Mouse (Mus musculus): ENCODE measurements around the gene Wdr20. TPM values are rescaled to one million over a fixed set of nuclear protein-coding genes. Genes with fewer than 3 reads are reported as not detected.

The Wdr20 gene
- polyA plus RNA-seq, 1 experiment from 2014 or later = 21.6 TPM

DNA sequence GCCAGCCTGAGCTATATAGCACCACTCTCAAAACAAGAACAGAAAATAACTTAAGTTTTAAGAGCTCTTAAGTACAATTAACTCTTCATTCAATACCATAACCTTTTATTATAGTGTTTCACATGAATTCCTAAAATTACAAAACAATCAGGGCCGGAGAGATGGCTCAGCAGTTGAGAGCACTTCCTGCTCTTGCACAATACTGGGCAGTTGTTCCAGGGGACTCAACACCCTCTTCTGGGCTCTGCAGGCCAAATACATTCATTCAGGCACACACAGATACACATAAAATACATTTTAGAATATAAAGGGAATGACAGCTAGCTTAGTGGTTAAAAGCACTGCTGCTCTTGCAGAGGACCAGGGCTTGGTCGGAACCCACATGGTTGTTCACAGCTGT, 79.1 kb downstream of the Wdr20 start:
- Histone ChIP-seq H3K36me3 (ENCODE audit: control insufficient read depth, insufficient read depth, low read length) (peaks cover 2% of the 10 kb centered on the region), H3K9ac (ENCODE audit: low read length) (no peak overlapping the region), H3K27me3 (ENCODE audit: control insufficient read depth, insufficient read depth, low read length) (no peaks in the 10 kb centered on the region), H3K27ac (replicated peaks; ENCODE audit: low read depth, low read length) (no peak overlapping the region), H3K9me3 (ENCODE audit: control insufficient read depth, low read length) (no peaks in the 10 kb centered on the region), H3K4me2 (ENCODE audit: low read depth, severe bottlenecking) (no peak overlapping the region), H3K4me3 (ENCODE audit: low read depth, low read length) (no peak overlapping the region), H3K4me1 (ENCODE audit: control insufficient read depth, insufficient read depth, low read length) (no peaks in the 10 kb centered on the region)
- 92% methylated on average over 2 of the region's 2 CpGs for WGBS
- DNase-seq (ENCODE audit: low spot score) (no peak), ATAC-seq (ENCODE audit: insufficient number of reproducible peaks, low FRiP score, low TSS enrichment, low read depth) (no peak)

DNA sequence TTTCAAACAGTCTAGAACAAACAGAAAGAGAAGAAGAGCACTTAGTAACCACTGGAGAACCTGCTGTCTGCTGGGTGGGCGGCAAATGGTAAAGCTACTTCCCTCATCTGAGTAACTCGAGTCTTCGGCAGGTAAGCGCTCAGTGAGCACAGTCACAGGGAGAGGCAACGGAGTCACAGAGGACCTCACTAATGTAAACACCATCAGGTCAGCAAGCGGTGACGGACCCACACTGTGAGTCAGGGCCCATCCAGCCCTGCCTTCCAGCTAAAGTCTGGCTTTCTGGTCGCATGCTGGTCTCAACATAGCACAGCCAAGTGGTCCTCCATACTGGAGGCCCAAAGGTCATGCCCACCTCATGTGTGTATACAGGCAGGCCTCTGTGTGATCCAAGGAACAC, 81.6 kb downstream of the Wdr20 start:
- no peak for ATAC-seq (ENCODE audit: insufficient number of reproducible peaks, low FRiP score, low TSS enrichment, low read depth)
- Histone ChIP-seq H3K4me1 (ENCODE audit: control insufficient read depth, insufficient read depth, low read length) (no peaks in the 10 kb centered on the region), H3K9me3 (ENCODE audit: control insufficient read depth, low read length) (no peaks in the 10 kb centered on the region), H3K36me3 (ENCODE audit: control insufficient read depth, insufficient read depth, low read length) (no peaks in the 10 kb centered on the region; the same call in 1 of the 2 replicates), H3K9ac (ENCODE audit: low read length) (no peak overlapping the region), H3K4me2 (ENCODE audit: low read depth, severe bottlenecking) (no peak overlapping the region), H3K27me3 (ENCODE audit: control insufficient read depth, insufficient read depth, low read length) (no peaks in the 10 kb centered on the region), H3K27ac (replicated peaks; ENCODE audit: low read depth, low read length) (no peak overlapping the region), H3K4me3 (ENCODE audit: low read depth, low read length) (no peak overlapping the region)
- no peak for DNase-seq (ENCODE audit: low spot score)
- WGBS = 71% methylated on average over 8 of the region's 8 CpGs

DNA sequence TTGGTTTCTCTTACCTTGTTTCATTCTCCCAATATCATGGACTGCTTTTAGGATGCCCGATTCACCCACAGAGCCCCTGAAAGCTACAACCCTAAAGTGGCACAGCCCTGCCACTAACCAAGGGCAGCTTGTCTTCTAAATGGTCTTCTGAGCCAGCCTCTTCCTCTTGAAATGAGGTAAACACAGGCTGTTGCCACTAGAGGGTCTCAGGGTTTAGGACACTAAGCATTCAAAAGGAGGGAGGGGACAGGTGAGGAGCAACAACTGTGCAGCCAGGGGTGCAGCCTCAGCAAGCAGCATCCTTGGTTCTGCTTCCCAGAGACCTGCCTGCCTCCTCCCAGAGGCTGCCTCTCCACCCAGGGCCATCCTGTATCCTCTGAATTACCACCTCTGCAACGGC, 84.0 kb downstream of the Wdr20 start:
- DNase-seq (ENCODE audit: low spot score) (no peak), ATAC-seq (ENCODE audit: insufficient number of reproducible peaks, low FRiP score, low TSS enrichment, low read depth) (no peak)
- no peaks in the 10 kb centered on the region for H3K27me3 ChIP-seq (ENCODE audit: control insufficient read depth, insufficient read depth, low read length)
- no peak overlapping the region for H3K4me2 ChIP-seq (ENCODE audit: low read depth, severe bottlenecking)
- no peak overlapping the region for H3K27ac ChIP-seq (replicated peaks; ENCODE audit: low read depth, low read length)
- no peak overlapping the region for H3K4me3 ChIP-seq (ENCODE audit: low read depth, low read length)
- no peak overlapping the region for H3K9ac ChIP-seq (ENCODE audit: low read length)
- no peaks in the 10 kb centered on the region for H3K9me3 ChIP-seq (ENCODE audit: control insufficient read depth, low read length)
- no peaks in the 10 kb centered on the region for H3K4me1 ChIP-seq (ENCODE audit: control insufficient read depth, insufficient read depth, low read length)
- 82% methylated on average over 2 of the region's 2 CpGs for WGBS
- no peaks in the 10 kb centered on the region; the same call in 1 of the 2 replicates for H3K36me3 ChIP-seq (ENCODE audit: control insufficient read depth, insufficient read depth, low read length)

DNA sequence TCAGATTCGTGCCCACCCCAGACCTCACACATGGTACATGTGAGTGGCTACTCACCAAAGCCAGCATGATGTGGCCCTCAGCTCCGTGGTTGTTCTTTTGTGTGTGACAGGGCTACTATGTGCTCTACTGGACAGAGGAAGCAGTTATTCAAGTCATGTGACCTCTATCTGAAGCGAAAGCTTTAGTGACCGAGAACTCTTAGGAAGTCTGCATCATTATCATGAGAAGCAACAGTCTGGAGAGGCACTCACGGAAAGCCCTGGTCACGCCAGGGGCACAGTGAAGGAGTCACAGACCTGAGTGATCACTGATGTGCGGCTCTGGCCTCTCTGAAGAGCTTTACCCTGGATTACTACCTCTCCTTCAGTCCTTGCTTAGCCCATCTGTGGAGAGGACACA, 84.6 kb downstream of the Wdr20 start:
- no peaks in the 10 kb centered on the region for H3K9me3 ChIP-seq (ENCODE audit: control insufficient read depth, low read length)
- H3K4me1 ChIP-seq (ENCODE audit: control insufficient read depth, insufficient read depth, low read length) = no peaks in the 10 kb centered on the region
- H3K9ac ChIP-seq (ENCODE audit: low read length) = no peak overlapping the region
- no peaks in the 10 kb centered on the region for H3K27me3 ChIP-seq (ENCODE audit: control insufficient read depth, insufficient read depth, low read length)
- no peak for ATAC-seq (ENCODE audit: insufficient number of reproducible peaks, low FRiP score, low TSS enrichment, low read depth)
- no peak overlapping the region for H3K4me2 ChIP-seq (ENCODE audit: low read depth, severe bottlenecking)
- H3K27ac ChIP-seq (replicated peaks; ENCODE audit: low read depth, low read length) = no peak overlapping the region
- no peaks in the 10 kb centered on the region; the same call in 1 of the 2 replicates for H3K36me3 ChIP-seq (ENCODE audit: control insufficient read depth, insufficient read depth, low read length)
- 92% methylated on average over 7 of the region's 7 CpGs for WGBS
- no peak for DNase-seq (ENCODE audit: low spot score)
- H3K4me3 ChIP-seq (ENCODE audit: low read depth, low read length) = no peak overlapping the region

DNA sequence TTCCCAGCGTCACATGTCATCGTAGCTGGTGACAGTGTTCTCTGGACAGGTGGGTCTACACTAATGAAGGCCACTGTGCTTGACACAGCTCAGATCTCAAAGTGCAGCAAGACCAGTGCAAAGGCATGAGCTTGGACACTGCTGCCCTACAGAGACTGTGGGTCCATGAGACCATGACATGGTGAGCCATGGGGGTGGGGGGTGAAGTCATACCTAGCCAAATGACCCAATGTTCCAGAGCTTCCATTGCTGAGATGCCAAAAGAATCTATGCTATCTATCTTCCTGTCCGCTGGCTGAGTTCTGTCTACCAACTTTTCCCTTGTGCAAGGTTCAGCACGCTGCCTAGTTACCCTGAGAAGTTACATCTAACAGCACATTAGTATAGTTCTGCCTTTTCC, 91.2 kb downstream of the Wdr20 start:
- no peak for ATAC-seq (ENCODE audit: insufficient number of reproducible peaks, low FRiP score, low TSS enrichment, low read depth)
- Histone ChIP-seq H3K27me3 (ENCODE audit: control insufficient read depth, insufficient read depth, low read length) (no peaks in the 10 kb centered on the region), H3K4me2 (ENCODE audit: low read depth, severe bottlenecking) (no peak overlapping the region), H3K4me1 (ENCODE audit: control insufficient read depth, insufficient read depth, low read length) (no peaks in the 10 kb centered on the region), H3K4me3 (ENCODE audit: low read depth, low read length) (no peak overlapping the region), H3K36me3 (ENCODE audit: control insufficient read depth, insufficient read depth, low read length) (no peaks in the 10 kb centered on the region), H3K27ac (replicated peaks; ENCODE audit: low read depth, low read length) (no peak overlapping the region), H3K9me3 (ENCODE audit: control insufficient read depth, low read length) (no peaks in the 10 kb centered on the region), H3K9ac (ENCODE audit: low read length) (no peak overlapping the region)
- no peak for DNase-seq (ENCODE audit: low spot score)
- WGBS = 95% methylated on average over 4 of the region's 4 CpGs

DNA sequence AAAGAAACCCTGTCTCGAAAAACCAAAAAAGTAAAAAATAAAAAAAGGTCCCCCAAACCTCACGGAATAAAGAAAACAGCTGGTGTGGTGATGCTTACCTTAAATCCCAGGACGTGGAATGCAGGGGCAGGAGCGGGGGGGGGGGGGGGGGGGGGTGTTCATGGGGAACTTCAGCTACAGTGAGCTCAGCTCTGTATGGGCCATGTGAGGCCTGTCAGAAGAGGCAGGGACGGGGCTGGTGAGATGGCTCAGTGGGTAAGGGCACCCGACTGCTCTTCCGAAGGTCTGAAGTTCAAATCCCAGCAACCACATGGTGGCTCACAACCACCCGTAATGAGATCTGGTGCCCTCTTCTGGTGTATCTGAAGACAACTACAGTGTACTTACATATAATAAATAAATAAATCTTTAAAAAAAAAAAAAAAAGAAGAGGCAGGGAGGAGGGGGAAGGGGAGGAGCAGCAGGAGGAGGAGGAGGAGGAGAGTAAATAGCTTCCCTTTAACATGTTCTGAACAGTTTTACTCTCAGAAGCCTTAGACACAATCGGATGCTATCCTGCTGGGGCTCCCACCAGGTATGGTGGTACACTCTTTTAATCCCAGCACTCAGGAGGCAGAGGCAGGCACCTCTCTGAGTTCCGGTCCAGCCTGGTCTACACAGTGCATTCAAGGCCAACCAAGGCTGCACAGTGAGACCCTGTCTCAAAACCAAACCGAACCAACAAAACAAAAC, 92.7 kb downstream of the Wdr20 start:
- ATAC-seq (ENCODE audit: insufficient number of reproducible peaks, low FRiP score, low TSS enrichment, low read depth) (no peak), DNase-seq (ENCODE audit: low spot score) (no peak)
- no peak overlapping the region for H3K4me3 ChIP-seq (ENCODE audit: low read depth, low read length)
- H3K9ac ChIP-seq (ENCODE audit: low read length) = no peak overlapping the region
- no peaks in the 10 kb centered on the region for H3K4me1 ChIP-seq (ENCODE audit: control insufficient read depth, insufficient read depth, low read length)
- H3K4me2 ChIP-seq (ENCODE audit: low read depth, severe bottlenecking) = no peak overlapping the region
- WGBS = 85% methylated on average over 9 of the region's 11 CpGs
- H3K27me3 ChIP-seq (ENCODE audit: control insufficient read depth, insufficient read depth, low read length) = no peaks in the 10 kb centered on the region
- no peaks in the 10 kb centered on the region for H3K9me3 ChIP-seq (ENCODE audit: control insufficient read depth, low read length)
- no peak overlapping the region for H3K27ac ChIP-seq (replicated peaks; ENCODE audit: low read depth, low read length)
- H3K36me3 ChIP-seq (ENCODE audit: control insufficient read depth, insufficient read depth, low read length) = no peaks in the 10 kb centered on the region

DNA sequence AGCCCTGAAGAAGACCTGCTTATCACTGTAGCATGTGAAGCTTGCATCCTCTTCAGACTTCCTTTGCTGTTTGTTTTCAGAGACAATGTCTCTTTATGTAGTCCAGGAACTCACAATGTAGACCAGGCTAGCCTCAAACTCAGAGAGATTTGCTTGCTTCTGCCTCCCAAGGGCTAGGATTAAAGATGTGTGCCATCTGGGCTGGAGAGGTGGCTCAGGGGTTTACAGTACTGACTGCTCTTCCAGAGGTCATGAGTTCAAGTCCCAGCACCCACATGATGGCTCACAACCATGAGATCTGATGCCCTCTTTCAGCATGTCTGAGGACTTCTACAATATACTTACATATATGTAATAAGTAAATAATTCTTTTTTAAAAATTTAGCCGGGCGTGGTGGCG, 97.4 kb downstream of the Wdr20 start:
- no peak overlapping the region for H3K9ac ChIP-seq (ENCODE audit: low read length)
- 0 out of 2 replicates have a peak, but pooled peaks cover 5% of the 10 kb centered on the region for H3K4me1 ChIP-seq (ENCODE audit: control insufficient read depth, insufficient read depth, low read length)
- H3K4me2 ChIP-seq (ENCODE audit: low read depth, severe bottlenecking) = no peak overlapping the region
- ATAC-seq (ENCODE audit: insufficient number of reproducible peaks, low FRiP score, low TSS enrichment, low read depth) (no peak), DNase-seq (ENCODE audit: low spot score) (no peak)
- no peaks in the 10 kb centered on the region for H3K27me3 ChIP-seq (ENCODE audit: control insufficient read depth, insufficient read depth, low read length)
- H3K9me3 ChIP-seq (ENCODE audit: control insufficient read depth, low read length) = no peaks in the 10 kb centered on the region
- WGBS = 89% methylated on average over 3 of the region's 3 CpGs
- H3K27ac ChIP-seq (replicated peaks; ENCODE audit: low read depth, low read length) = no peak overlapping the region
- H3K36me3 ChIP-seq (ENCODE audit: control insufficient read depth, insufficient read depth, low read length) = no peaks in the 10 kb centered on the region
- H3K4me3 ChIP-seq (ENCODE audit: low read depth, low read length) = no peak overlapping the region

DNA sequence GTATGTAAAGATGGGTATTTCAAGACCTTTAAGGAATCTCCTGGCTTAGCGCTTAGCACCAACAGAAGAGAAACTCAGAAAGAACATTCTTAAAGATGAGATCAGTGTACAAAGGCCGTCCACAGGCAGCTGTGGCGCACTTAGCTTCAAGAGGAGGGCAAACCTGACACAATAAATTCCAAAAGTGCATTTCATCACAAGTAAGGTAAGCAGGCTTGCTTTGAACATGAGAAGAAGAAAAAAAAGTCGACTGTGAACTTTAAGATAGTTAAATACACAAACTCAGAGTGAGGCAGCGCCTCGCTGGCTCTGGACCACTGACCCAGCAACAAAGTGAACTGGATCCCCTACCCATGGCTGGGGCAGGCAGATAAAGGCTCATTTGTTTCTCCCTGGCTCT, 99.0 kb downstream of the Wdr20 start:
- Histone ChIP-seq H3K9ac (ENCODE audit: low read length) (no peak overlapping the region; the same call in 1 of the 2 replicates), H3K9me3 (ENCODE audit: control insufficient read depth, low read length) (no peaks in the 10 kb centered on the region), H3K4me3 (ENCODE audit: low read depth, low read length) (no peak overlapping the region), H3K4me1 (ENCODE audit: control insufficient read depth, insufficient read depth, low read length) (0 out of 2 replicates have a peak, but pooled peaks cover 5% of the 10 kb centered on the region), H3K36me3 (ENCODE audit: control insufficient read depth, insufficient read depth, low read length) (no peaks in the 10 kb centered on the region), H3K27ac (replicated peaks; ENCODE audit: low read depth, low read length) (no peak overlapping the region), H3K27me3 (ENCODE audit: control insufficient read depth, insufficient read depth, low read length) (no peaks in the 10 kb centered on the region), H3K4me2 (ENCODE audit: low read depth, severe bottlenecking) (no peak overlapping the region)
- ATAC-seq (ENCODE audit: insufficient number of reproducible peaks, low FRiP score, low TSS enrichment, low read depth) (no peak), DNase-seq (ENCODE audit: low spot score) (no peak)
- 60% methylated on average over 6 of the region's 6 CpGs for WGBS

All from limb, embryonic 11.5 days (tissue).